Mouse (Mus musculus) megakaryocyte, embryonic 14.5 days (primary cell): ENCODE data around the gene Slc25a38.

Experiments
- FLI1 ChIP-seq: IDR thresholded peaks from 2 replicates; pipeline ENCODE4 v1.6.1; 2012; ENCODE audit warnings: low read length, inconsistent platforms, mixed read lengths
- GATA1 ChIP-seq: IDR thresholded peaks from 3 replicates; pipeline ENCODE4 v1.6.1; 2012; ENCODE audit warnings: mixed read lengths, low read length, inconsistent platforms, borderline replicate concordance

DNA sequence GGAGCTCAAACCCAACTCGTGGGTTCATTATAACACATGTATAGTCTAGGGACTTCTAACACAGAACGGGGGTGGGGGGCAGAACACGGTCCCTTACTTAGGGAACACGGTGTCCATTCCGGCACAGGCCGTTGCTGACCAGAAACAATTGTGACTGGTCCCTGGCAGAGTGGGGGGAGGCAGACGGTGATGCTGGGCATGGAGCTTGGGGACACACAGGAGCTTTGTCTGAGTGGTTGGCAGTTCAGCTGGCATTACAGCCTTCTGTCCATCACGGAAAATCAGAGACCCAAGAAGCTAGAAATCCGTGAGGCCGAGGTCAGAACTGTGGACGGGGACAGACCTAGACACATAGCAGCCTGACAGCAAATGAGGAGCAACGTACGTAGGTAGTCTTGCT lies 34.3 kb downstream of the Slc25a38 start:
- TF ChIP-seq GATA1: no peak
- no peak for TF ChIP-seq FLI1
